ENCODE assay signal across 9 mouse cellular contexts in genomic region chr3:154226100-154226752, GRCm38 (mm10).
A peak's percentile ranks its signal among the peaks of the same experiment; 100 is the strongest.
DNase-seq lines count a peak whose midpoint lies in the region; ATAC-seq lines count a peak whose summit lies in the region.
"Had no signal": no experiment of that assay in that cellular context is flagged by ENCODE, and none has a peak within 500 bp of the region (broad histone marks: within the 10 kb centered on the region; RNA-seq: fewer than 3 reads in every experiment).

No protein-coding gene starts in this region.

- ATAC-seq in granulocyte monocyte progenitor cell, adult 5-6 weeks (replicated peaks; ENCODE audit: poor library complexity, severe bottlenecking), result peak; percentile 92
- ATAC-seq in kidney, embryonic 14.5 days (ENCODE audit: low FRiP score, low TSS enrichment), result peak; percentile 64; the same call in 1 of the 2 replicates
- peak; percentile 61; the same call in 1 of the 2 replicates for ATAC-seq in limb, embryonic 12.5 days (ENCODE audit: insufficient number of reproducible peaks, insufficient read depth, low FRiP score, low TSS enrichment, low read depth)

- H3K9ac ChIP-seq in kidney, embryonic 14.5 days (ENCODE audit: low read depth, low read length), result no peak overlapping the region
- H3K9ac ChIP-seq in limb, embryonic 12.5 days (replicated peaks), result no peak overlapping the region

- no peak overlapping the region for H3K4me2 ChIP-seq in kidney, embryonic 14.5 days (replicated peaks; ENCODE audit: low read depth, low read length)
- no peak overlapping the region for H3K4me2 ChIP-seq in limb, embryonic 12.5 days

- H3K27me3 ChIP-seq in kidney, embryonic 14.5 days (ENCODE audit: control insufficient read depth, insufficient read depth, low read length), result no peaks in the 10 kb centered on the region
- no peaks in the 10 kb centered on the region for H3K27me3 ChIP-seq in limb, embryonic 12.5 days

- WGBS in kidney, embryonic 14.5 days, result 51% methylated on average over 10 of the region's 10 CpGs
- WGBS in limb, embryonic 12.5 days, result 52% methylated on average over 10 of the region's 10 CpGs

- no peak overlapping the region for H3K4me3 ChIP-seq in kidney, embryonic 14.5 days (ENCODE audit: low read length)
- no peak overlapping the region for H3K4me3 ChIP-seq in limb, embryonic 12.5 days (replicated peaks)
- H3K4me3 ChIP-seq: erythroblast, embryonic 14.5 days had no signal

- no peaks in the 10 kb centered on the region for H3K9me3 ChIP-seq in kidney, embryonic 14.5 days (ENCODE audit: control insufficient read depth, low read length)
- no peaks in the 10 kb centered on the region for H3K9me3 ChIP-seq in limb, embryonic 12.5 days

- no peak overlapping the region for H3K27ac ChIP-seq in kidney, embryonic 14.5 days (ENCODE audit: low read depth, low read length)
- H3K27ac ChIP-seq in limb, embryonic 12.5 days, result no peak overlapping the region

- DNase-seq in A20 (ENCODE audit: low read depth, low spot score), result peak; percentile 29
- peak; percentile 35 to 46 for DNase-seq in adrenal gland, adult 18-20 months (ENCODE audit: low spot score in 2 of 2)
- peak; percentile 89 for DNase-seq in embryo, embryonic 10.5 days (ENCODE audit: low spot score)
- DNase-seq in naive thymus-derived CD4-positive, alpha-beta T cell, adult 2 months (ENCODE audit: low read depth), result peak; percentile 32
- peak; percentile 32 for DNase-seq in thymus, postnatal 4 days

- H3K4me1 ChIP-seq in kidney, embryonic 14.5 days (ENCODE audit: control insufficient read depth, insufficient read depth, low read length), result no peaks in the 10 kb centered on the region
- H3K4me1 ChIP-seq in limb, embryonic 12.5 days (replicated peaks), result no peaks in the 10 kb centered on the region

- H3K36me3 ChIP-seq in kidney, embryonic 14.5 days (ENCODE audit: control insufficient read depth, insufficient read depth, low read length), result no peaks in the 10 kb centered on the region
- H3K36me3 ChIP-seq in limb, embryonic 12.5 days, result no peaks in the 10 kb centered on the region

Comparison
In these comparisons a context has a peak if more than half of its experiments do, and no peak if none do; other contexts are left out.
1. DNase-seq: peak in every context shown above with its lines; median percentile 89 in embryo, embryonic 10.5 days; 40 in adrenal gland, adult 18-20 months; 32 in naive thymus-derived CD4-positive, alpha-beta T cell, adult 2 months; 32 in thymus, postnatal 4 days; 29 in A20.